ENCODE assay signal across 10 mouse cellular contexts in genomic region chr1:134222122-134223055, GRCm38 (mm10). TPM values are rescaled to one million over a fixed set of nuclear protein-coding genes. Genes with fewer than 3 reads are reported as not detected.
DNase-seq lines count a peak whose midpoint lies in the region; ATAC-seq lines count a peak whose summit lies in the region.
"Had no signal": no experiment of that assay in that cellular context is flagged by ENCODE, and none has a peak within 500 bp of the region (broad histone marks: within the 10 kb centered on the region; RNA-seq: fewer than 3 reads in every experiment).

No protein-coding gene starts in this region.

- WGBS in heart, embryonic 14.5 days: 19% methylated on average over 8 of the region's 8 CpGs

- peak; percentile 83 for ATAC-seq in heart, embryonic 14.5 days (ENCODE audit: insufficient number of reproducible peaks, insufficient read depth, low FRiP score, low read depth)
- ATAC-seq in megakaryocyte progenitor cell, adult 5-6 weeks (replicated peaks; ENCODE audit: poor library complexity): 0 out of 2 replicates have a peak, but pooled peaks have one; percentile 14
- no peak for ATAC-seq in erythroblast, adult 5-6 weeks (replicated peaks; ENCODE audit: low FRiP score, poor library complexity, severe bottlenecking)
- ATAC-seq: midbrain, embryonic 15.5 days had no signal

- peaks cover 19 to 32% of the 10 kb centered on the region in 2 experiments for H3K4me1 ChIP-seq in heart, embryonic 14.5 days (ENCODE audit: control insufficient read depth in 2 of 2, insufficient read depth in 2 of 2, low read length in 2 of 2)
- H3K4me1 ChIP-seq: midbrain, embryonic 15.5 days had no signal

- peak overlapping the region; percentile 12; the same call in 1 of the 2 replicates for H3K9ac ChIP-seq in heart, embryonic 14.5 days (ENCODE audit: low read length)
- H3K9ac ChIP-seq: hindbrain, embryonic 14.5 days; midbrain, embryonic 15.5 days had no signal

- no peak overlapping the region for H3K4me3 ChIP-seq in heart, embryonic 14.5 days (ENCODE audit: control insufficient read depth in 1 of 2, insufficient read depth in 1 of 2, low read depth in 1 of 2, low read length in 2 of 2)
- H3K4me3 ChIP-seq: midbrain, embryonic 15.5 days had no signal

- 0 out of 2 replicates have a peak overlapping the region, but pooled peaks have one; percentile 2 for H3K4me2 ChIP-seq in heart, embryonic 14.5 days (ENCODE audit: low read length)
- H3K4me2 ChIP-seq: hindbrain, embryonic 14.5 days; midbrain, embryonic 15.5 days had no signal

- no peaks in the 10 kb centered on the region for H3K36me3 ChIP-seq in heart, embryonic 14.5 days (ENCODE audit: control insufficient read depth, insufficient read depth, low read length)
- H3K36me3 ChIP-seq: midbrain, embryonic 15.5 days had no signal

- DNase-seq in adrenal gland, adult (ENCODE audit: inconsistent age in 2 of 2, low spot score in 1 of 2): peak; percentile 93 to 94
- no peak for DNase-seq in adrenal gland, postnatal 4 days (ENCODE audit: low spot score in 2 of 2)
- peak; percentile 78 for DNase-seq in kidney, postnatal 14 days
- no peak for DNase-seq in gastrocnemius, adult 8-10 months (ENCODE audit: low spot score in 2 of 2)
- DNase-seq in right cerebral cortex, postnatal 10 days (ENCODE audit: low spot score in 2 of 2): no peak

- no peaks in the 10 kb centered on the region for H3K9me3 ChIP-seq in heart, embryonic 14.5 days (ENCODE audit: control insufficient read depth, low read length)
- H3K9me3 ChIP-seq: midbrain, embryonic 15.5 days had no signal

- H3K27me3 ChIP-seq in heart, embryonic 14.5 days (ENCODE audit: control insufficient read depth, insufficient read depth, low read length): no peaks in the 10 kb centered on the region
- H3K27me3 ChIP-seq: midbrain, embryonic 15.5 days had no signal

- H3K27ac ChIP-seq in heart, embryonic 14.5 days (replicated peaks in 1 of 2; ENCODE audit: control insufficient read depth in 1 of 2, insufficient read depth in 1 of 2, low read depth in 2 of 2, low read length in 2 of 2): peak overlapping the region; percentile 56 to 80
- H3K27ac ChIP-seq: hindbrain, embryonic 14.5 days; midbrain, embryonic 15.5 days had no signal

RNA-seq across cellular contexts. Expression of gene Adora1, which starts 12.8 kb away (rescaled TPM):
- 100 to 1,000 TPM in 1 of 2 experiments, 10 to 100 TPM in 1; 88.6 to 106 TPM for total RNA-seq in adrenal gland, postnatal 4 days (2021)
- polyA plus RNA-seq in heart, embryonic 14.5 days (2014; fragmentation: Nextera tagmentation; extraction: Ambion mirVana): 11.3 and 11.7 TPM in 2 replicates
- not detected in 2 replicates for total RNA-seq in megakaryocyte progenitor cell, adult 5-6 weeks (2015)
- not detected in 2 replicates for total RNA-seq in megakaryocyte progenitor cell, adult 5-6 weeks (2017)
- total RNA-seq in gastrocnemius, adult 8-10 months (2022): under 1 TPM; 0.19 to 0.97 (median 0.69) TPM
- not detected in 2 replicates for total RNA-seq in erythroblast, adult 5-6 weeks (2015; ENCODE audit: low replicate concordance)
- not detected in 2 replicates for total RNA-seq in erythroblast, adult 5-6 weeks (2017; ENCODE audit: low replicate concordance)

RNA-seq across cellular contexts. Expression of gene Mybph, which starts 29.1 kb away (rescaled TPM):
- total RNA-seq in adrenal gland, postnatal 4 days (2021): under 1 TPM; 0.34 to 0.84 TPM
- 0.12 and 0.27 TPM in 2 replicates for polyA plus RNA-seq in heart, embryonic 14.5 days (2014; fragmentation: Nextera tagmentation; extraction: Ambion mirVana)
- total RNA-seq in megakaryocyte progenitor cell, adult 5-6 weeks (2015): 0.17 TPM in 1 of 2 replicates, not detected in the other
- not detected in 2 replicates for total RNA-seq in megakaryocyte progenitor cell, adult 5-6 weeks (2017)
- 100 to 1,000 TPM; 239 to 486 (median 316) TPM for total RNA-seq in gastrocnemius, adult 8-10 months (2022)
- total RNA-seq in erythroblast, adult 5-6 weeks (2015; ENCODE audit: low replicate concordance): not detected in 2 replicates
- total RNA-seq in erythroblast, adult 5-6 weeks (2017; ENCODE audit: low replicate concordance): not detected in 2 replicates

RNA-seq across cellular contexts. Expression of gene Chil1, which starts 40.4 kb away (rescaled TPM):
- 1 to 10 TPM in 1 of 2 experiments, under 1 TPM in 1; 0.81 to 3.4 TPM for total RNA-seq in adrenal gland, postnatal 4 days (2021)
- 0.66 and 1.5 TPM in 2 replicates for polyA plus RNA-seq in heart, embryonic 14.5 days (2014; fragmentation: Nextera tagmentation; extraction: Ambion mirVana)
- total RNA-seq in megakaryocyte progenitor cell, adult 5-6 weeks (2015): 9.3 and 21.2 TPM in 2 replicates
- total RNA-seq in megakaryocyte progenitor cell, adult 5-6 weeks (2017): 8.9 and 16.2 TPM in 2 replicates
- 1 to 10 TPM in 3 of 4 experiments, under 1 TPM in 1; 0.24 to 2.7 (median 1.3) TPM for total RNA-seq in gastrocnemius, adult 8-10 months (2022)
- total RNA-seq in erythroblast, adult 5-6 weeks (2015; ENCODE audit: low replicate concordance): 71.3 and 98.6 TPM in 2 replicates
- total RNA-seq in erythroblast, adult 5-6 weeks (2017; ENCODE audit: low replicate concordance): 29.3 and 58.3 TPM in 2 replicates

Comparison
In these comparisons a context has a peak if more than half of its experiments do, and no peak if none do; other contexts are left out.
1. DNase-seq: peak in adrenal gland, adult (2 of 2) and kidney, postnatal 14 days (single experiment); none in adrenal gland, postnatal 4 days (0 of 2), gastrocnemius, adult 8-10 months (0 of 2) and right cerebral cortex, postnatal 10 days (0 of 2).
2. RNA of gene Adora1, which starts 12.8 kb away (total RNA-seq): 88.6 to 106 TPM in adrenal gland, postnatal 4 days; 0.19 to 0.97 TPM in gastrocnemius, adult 8-10 months, not detected in megakaryocyte progenitor cell, adult 5-6 weeks and not detected in erythroblast, adult 5-6 weeks; every median in the first group is over 10 times any median in the second.
3. RNA of gene Mybph, which starts 29.1 kb away (total RNA-seq): 239 to 486 TPM in gastrocnemius, adult 8-10 months; 0.34 to 0.84 TPM in adrenal gland, postnatal 4 days, 0.17 TPM in megakaryocyte progenitor cell, adult 5-6 weeks and not detected in erythroblast, adult 5-6 weeks; every median in the first group is over 100 times any median in the second.